Mouse (Mus musculus): ENCODE measurements around the gene Arhgap35. TPM values are rescaled to one million over a fixed set of nuclear protein-coding genes. Genes with fewer than 3 reads are reported as not detected.

Gene Arhgap35
- polyA plus RNA-seq, 1 experiment: 3.0 TPM

GRCm38 (mm10) chr7:16629598-16630296 lies 15.0 kb upstream of the Arhgap35 start:
- Histone ChIP-seq H3K4me3 (replicated peaks; ENCODE audit: control insufficient read depth, low read depth, low read length) (no peak overlapping the region), H3K27ac (ENCODE audit: control insufficient read depth, insufficient read depth, low read depth, low read length, poor library complexity) (no peak overlapping the region), H3K4me1 (ENCODE audit: control insufficient read depth, insufficient read depth, low read length) (no peaks in the 10 kb centered on the region)
- no peak for TF ChIP-seq POLR2A (IDR thresholded peaks at IDR 0.05; ENCODE audit: borderline replicate concordance, control insufficient read depth, low read depth, low read length)
- TF ChIP-seq CTCF (IDR thresholded peaks at IDR 0.05; ENCODE audit: control insufficient read depth, insufficient read depth, low read length): peak; percentile 54; the same call in 1 of the 2 replicates
- 17% methylated on average over 10 of the region's 10 CpGs for WGBS

GRCm38 (mm10) chr7:16628096-16628771 lies 13.4 kb upstream of the Arhgap35 start:
- Histone ChIP-seq H3K27ac (ENCODE audit: control insufficient read depth, insufficient read depth, low read depth, low read length, poor library complexity) (no peak overlapping the region), H3K4me3 (replicated peaks; ENCODE audit: control insufficient read depth, low read depth, low read length) (no peak overlapping the region), H3K4me1 (ENCODE audit: control insufficient read depth, insufficient read depth, low read length) (no peaks in the 10 kb centered on the region)
- TF ChIP-seq POLR2A (IDR thresholded peaks at IDR 0.05; ENCODE audit: borderline replicate concordance, control insufficient read depth, low read depth, low read length) (no peak), CTCF (IDR thresholded peaks at IDR 0.05; ENCODE audit: control insufficient read depth, insufficient read depth, low read length) (peak; percentile 74)
- 31% methylated on average over 12 of the region's 12 CpGs for WGBS

- no peaks in the 10 kb centered on the region for H3K4me1 ChIP-seq (ENCODE audit: control insufficient read depth, insufficient read depth, low read length)
- TF ChIP-seq POLR2A (IDR thresholded peaks at IDR 0.05; ENCODE audit: borderline replicate concordance, control insufficient read depth, low read depth, low read length): no peak
- TF ChIP-seq CTCF (IDR thresholded peaks at IDR 0.05; ENCODE audit: control insufficient read depth, insufficient read depth, low read length): no peak
- H3K27ac ChIP-seq (ENCODE audit: control insufficient read depth, insufficient read depth, low read depth, low read length, poor library complexity): no peak overlapping the region
- no peak overlapping the region for H3K4me3 ChIP-seq (replicated peaks; ENCODE audit: control insufficient read depth, low read depth, low read length)
Observed at GRCm38 (mm10) chr7:16623687-16624086, 8.9 kb upstream of the Arhgap35 start.

GRCm38 (mm10) chr7:16623131-16623530 lies 8.3 kb upstream of the Arhgap35 start:
- Histone ChIP-seq H3K4me1 (ENCODE audit: control insufficient read depth, insufficient read depth, low read length) (no peaks in the 10 kb centered on the region), H3K27ac (ENCODE audit: control insufficient read depth, insufficient read depth, low read depth, low read length, poor library complexity) (no peak overlapping the region), H3K4me3 (replicated peaks; ENCODE audit: control insufficient read depth, low read depth, low read length) (no peak overlapping the region)
- TF ChIP-seq POLR2A (IDR thresholded peaks at IDR 0.05; ENCODE audit: borderline replicate concordance, control insufficient read depth, low read depth, low read length) (no peak), CTCF (IDR thresholded peaks at IDR 0.05; ENCODE audit: control insufficient read depth, insufficient read depth, low read length) (no peak)
- WGBS: 43% methylated on average over 4 of the region's 4 CpGs

- no peak overlapping the region for H3K4me3 ChIP-seq (replicated peaks; ENCODE audit: control insufficient read depth, low read depth, low read length)
- no peaks in the 10 kb centered on the region for H3K4me1 ChIP-seq (ENCODE audit: control insufficient read depth, insufficient read depth, low read length)
- TF ChIP-seq POLR2A (IDR thresholded peaks at IDR 0.05; ENCODE audit: borderline replicate concordance, control insufficient read depth, low read depth, low read length) (no peak), CTCF (IDR thresholded peaks at IDR 0.05; ENCODE audit: control insufficient read depth, insufficient read depth, low read length) (no peak)
- H3K27ac ChIP-seq (ENCODE audit: control insufficient read depth, insufficient read depth, low read depth, low read length, poor library complexity): no peak overlapping the region
- WGBS: 76% methylated on average over 8 of the region's 8 CpGs
Observed at GRCm38 (mm10) chr7:16621066-16621622, 6.4 kb upstream of the Arhgap35 start.

- no peaks in the 10 kb centered on the region; the same call in 1 of the 2 replicates for H3K4me1 ChIP-seq (ENCODE audit: control insufficient read depth, insufficient read depth, low read length)
- H3K4me3 ChIP-seq (replicated peaks; ENCODE audit: control insufficient read depth, low read depth, low read length): no peak overlapping the region
- H3K27ac ChIP-seq (ENCODE audit: control insufficient read depth, insufficient read depth, low read depth, low read length, poor library complexity): no peak overlapping the region
- TF ChIP-seq POLR2A (IDR thresholded peaks at IDR 0.05; ENCODE audit: borderline replicate concordance, control insufficient read depth, low read depth, low read length): no peak
- peak; percentile 61 for TF ChIP-seq CTCF (IDR thresholded peaks at IDR 0.05; ENCODE audit: control insufficient read depth, insufficient read depth, low read length)
- 1% methylated on average over 30 of the region's 30 CpGs for WGBS
Observed at GRCm38 (mm10) chr7:16618661-16619211, 3.9 kb upstream of the Arhgap35 start.

GRCm38 (mm10) chr7:16617045-16617444 lies 2.3 kb upstream of the Arhgap35 start:
- Histone ChIP-seq H3K4me3 (replicated peaks; ENCODE audit: control insufficient read depth, low read depth, low read length) (no peak overlapping the region), H3K4me1 (ENCODE audit: control insufficient read depth, insufficient read depth, low read length) (no peaks in the 10 kb centered on the region; the same call in 1 of the 2 replicates), H3K27ac (ENCODE audit: control insufficient read depth, insufficient read depth, low read depth, low read length, poor library complexity) (no peak overlapping the region)
- 18% methylated on average over 2 of the region's 2 CpGs for WGBS
- no peak for TF ChIP-seq POLR2A (IDR thresholded peaks at IDR 0.05; ENCODE audit: borderline replicate concordance, control insufficient read depth, low read depth, low read length)
- TF ChIP-seq CTCF (IDR thresholded peaks at IDR 0.05; ENCODE audit: control insufficient read depth, insufficient read depth, low read length): no peak
